Mouse (Mus musculus) G1E (cell line): ENCODE measurements around the gene Synrg.

ENCODE experiments used
- CTCF ChIP-seq: IDR thresholded peaks from 2 replicates; pipeline ENCODE4 v1.5.1; 2012; ENCODE audit warnings: low read depth, low read length, inconsistent platforms, mixed read lengths
- GATA1 ChIP-seq: IDR thresholded peaks from 2 replicates; pipeline ENCODE4 v1.6.1; 2012; ENCODE audit warnings: borderline replicate concordance, low read length, inconsistent platforms, mixed read lengths
- GATA2 ChIP-seq: IDR thresholded peaks from 2 replicates; pipeline ENCODE4 v1.6.1; 2012; ENCODE audit warnings: low read depth, low read length, inconsistent platforms, borderline replicate concordance
- POLR2AphosphoS5 ChIP-seq: IDR thresholded peaks from 2 replicates; pipeline ENCODE4 v1.6.1; 2012; ENCODE audit warnings: low read depth, low read length, inconsistent platforms; ENCODE audit not compliant: insufficient replicate concordance
- TAL1 ChIP-seq: conservative IDR thresholded peaks from 2 replicates; pipeline ENCODE4 v1.6.1; 2012; ENCODE audit warnings: low read depth, low read length, inconsistent platforms, mixed read lengths

- no peak for TF ChIP-seq POLR2AphosphoS5
- TF ChIP-seq GATA1 = no peak
- TF ChIP-seq CTCF = no peak
- TF ChIP-seq GATA2 = no peak
- TF ChIP-seq TAL1 = no peak
These were observed 52.0 kb downstream of the Synrg start for GRCm38 (mm10) chr11:84016147-84016809.
